Mouse (Mus musculus): ENCODE results near the gene Ppard. TPM values are rescaled to one million over a fixed set of nuclear protein-coding genes. Genes with fewer than 3 reads are reported as not detected.

The Ppard gene
- polyA plus RNA-seq, 1 experiment, result 132 TPM

- peak within 1 kb of the TSS; percentile 91 for H3K4me3 ChIP-seq (replicated peaks)
- TF ChIP-seq GATA1 (IDR thresholded peaks at IDR 0.05; ENCODE audit: borderline replicate concordance, low read length), result no peak
- H3K27me3 ChIP-seq (replicated peaks), result peaks cover 96% of the 10 kb centered on the region
- H3K36me3 ChIP-seq (replicated peaks; ENCODE audit: low read length), result no peaks in the 10 kb centered on the region
- peaks cover 30% of the 10 kb centered on the region for H3K4me1 ChIP-seq
- peaks cover 6% of the 10 kb centered on the region; the same call in 1 of the 2 replicates for H3K9me3 ChIP-seq
Measured at GRCm38 (mm10) chr17:28350466-28351352, 118.2 kb downstream of the Ppard start, which contains the start of gene Tead3. TSS of gene Tead3 (minus strand) at chr17:28350817.

Other genes starting within 250 kb of the Ppard start
- 0.47 TPM in 1 of 2 replicates, not detected in the other for gene Tcp11, start 152.1 kb upstream of the Ppard start, polyA plus RNA-seq (2012; ENCODE audit: insufficient read depth, low replicate concordance)
- gene Scube3, start 90.6 kb upstream of the Ppard start, polyA plus RNA-seq (2012; ENCODE audit: insufficient read depth, low replicate concordance), result 0.54 TPM in 1 of 2 replicates, not detected in the other
- 45.0 and 64.1 TPM in 2 replicates for gene Zfp523, start 55.6 kb upstream of the Ppard start, polyA plus RNA-seq (2012; ENCODE audit: insufficient read depth, low replicate concordance)
- 90.3 and 202 TPM in 2 replicates for gene Def6, start 24.9 kb upstream of the Ppard start, polyA plus RNA-seq (2012; ENCODE audit: insufficient read depth, low replicate concordance)
- 33.1 and 40.3 TPM in 2 replicates for gene Fance, start 80.8 kb downstream of the Ppard start, polyA plus RNA-seq (2012; ENCODE audit: insufficient read depth, low replicate concordance)
- 4,291 and 7,093 TPM in 2 replicates for gene Rpl10a, start 95.8 kb downstream of the Ppard start, polyA plus RNA-seq (2012; ENCODE audit: insufficient read depth, low replicate concordance)
- gene Tead3, start 118.1 kb downstream of the Ppard start, polyA plus RNA-seq (2012; ENCODE audit: insufficient read depth, low replicate concordance), result 0.26 TPM in 1 of 2 replicates, not detected in the other
- gene Tulp1, start 132.5 kb downstream of the Ppard start, polyA plus RNA-seq (2012; ENCODE audit: insufficient read depth, low replicate concordance), result 2.7 TPM in 1 of 2 replicates, not detected in the other

Data from megakaryocyte, embryonic 14.5 days (primary cell).